15 mouse cellular contexts compared by ENCODE assay signal in the genomic region with DNA sequence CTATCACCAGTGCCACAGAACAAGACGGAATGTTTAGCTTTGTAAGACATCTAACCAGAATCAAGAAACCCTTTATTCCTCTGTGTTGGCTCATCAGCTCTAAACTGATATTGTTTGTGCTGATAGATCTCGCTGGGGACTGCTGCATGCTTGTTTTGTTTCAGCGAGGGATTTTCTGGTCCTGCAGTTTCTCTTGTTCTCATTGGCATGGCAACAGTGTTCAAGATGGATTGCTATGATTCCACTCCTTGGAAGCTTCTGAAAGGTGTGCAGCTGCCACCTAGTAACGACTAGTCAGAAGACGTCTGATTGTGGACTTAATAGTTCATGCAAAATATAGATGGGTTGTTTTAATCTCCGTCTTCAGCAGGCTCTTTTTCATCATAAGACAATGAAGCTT.
DNase-seq lines count a peak whose midpoint lies in the region; ATAC-seq lines count a peak whose summit lies in the region.
"Had no signal": no experiment of that assay in that cellular context is flagged by ENCODE, and none has a peak within 500 bp of the region (broad histone marks: within the 10 kb centered on the region; RNA-seq: fewer than 3 reads in every experiment).

No protein-coding gene starts in this region.

- WGBS in neural tube, embryonic 11.5 days = 42% methylated on average over 6 of the region's 6 CpGs
- WGBS in forebrain, embryonic 16.5 days = 10% methylated on average over 6 of the region's 6 CpGs
- WGBS in neural tube, embryonic 15.5 days = 18% methylated on average over 6 of the region's 6 CpGs

- no peak for ATAC-seq in neural tube, embryonic 11.5 days (ENCODE audit: insufficient read depth, low FRiP score, low TSS enrichment)
- ATAC-seq in forebrain, embryonic 16.5 days = 0 out of 2 replicates have a peak, but pooled peaks have one; percentile 38
- no peak for ATAC-seq in neural tube, embryonic 15.5 days (ENCODE audit: low FRiP score)
- ATAC-seq in monocyte, adult 5-6 weeks (replicated peaks; ENCODE audit: insufficient number of reproducible peaks, low FRiP score, low TSS enrichment, poor library complexity, severe bottlenecking) = no peak
- ATAC-seq: CD4-positive, CD25-positive, alpha-beta regulatory T cell, adult 4 months had no signal

- no peak overlapping the region for H3K27ac ChIP-seq in neural tube, embryonic 11.5 days (ENCODE audit: low read depth, low read length)
- no peak overlapping the region for H3K27ac ChIP-seq in forebrain, embryonic 16.5 days (ENCODE audit: low read length)
- H3K27ac ChIP-seq in neural tube, embryonic 15.5 days (replicated peaks) = no peak overlapping the region
- H3K27ac ChIP-seq: heart, adult 2 months; stomach, postnatal 0 days had no signal

- H3K27me3 ChIP-seq in neural tube, embryonic 11.5 days (ENCODE audit: control insufficient read depth, insufficient read depth, low read length) = no peaks in the 10 kb centered on the region
- no peaks in the 10 kb centered on the region for H3K27me3 ChIP-seq in forebrain, embryonic 16.5 days (replicated peaks; ENCODE audit: control insufficient read depth, insufficient read depth, low read length)
- no peaks in the 10 kb centered on the region for H3K27me3 ChIP-seq in neural tube, embryonic 15.5 days (replicated peaks)
- H3K27me3 ChIP-seq: megakaryocyte, embryonic 14.5 days had no signal

- H3K36me3 ChIP-seq in neural tube, embryonic 11.5 days (ENCODE audit: control insufficient read depth, insufficient read depth, low read length) = no peaks in the 10 kb centered on the region
- no peaks in the 10 kb centered on the region for H3K36me3 ChIP-seq in forebrain, embryonic 16.5 days (ENCODE audit: control insufficient read depth, insufficient read depth)
- no peaks in the 10 kb centered on the region for H3K36me3 ChIP-seq in neural tube, embryonic 15.5 days

- no peak overlapping the region for H3K9ac ChIP-seq in neural tube, embryonic 11.5 days (ENCODE audit: low read length)
- H3K9ac ChIP-seq in forebrain, embryonic 16.5 days (replicated peaks; ENCODE audit: low read depth, low read length) = no peak overlapping the region
- no peak overlapping the region for H3K9ac ChIP-seq in neural tube, embryonic 15.5 days (replicated peaks)

- peak; percentile 11 for DNase-seq in neural tube, embryonic 11.5 days (ENCODE audit: low spot score)
- DNase-seq in neural tube, embryonic 10.5 days (ENCODE audit: extremely low spot score, low spot score) = no peak
- DNase-seq in layer of hippocampus, postnatal 14 days (ENCODE audit: low spot score in 2 of 2) = peak; percentile 6 to 11
- no peak for DNase-seq in lung, postnatal 25 days (ENCODE audit: low spot score)
- DNase-seq: cerebellum, postnatal 14 days; heart, adult 2 months; kidney, adult 2 months; kidney, postnatal 4 days; left cerebral cortex, postnatal 4 days had no signal

- no peaks in the 10 kb centered on the region for H3K4me1 ChIP-seq in neural tube, embryonic 11.5 days (ENCODE audit: control insufficient read depth, insufficient read depth, low read length)
- peaks cover 4% of the 10 kb centered on the region for H3K4me1 ChIP-seq in forebrain, embryonic 16.5 days (replicated peaks; ENCODE audit: control insufficient read depth, insufficient read depth, low read length)
- 0 out of 2 replicates have a peak, but pooled peaks cover 5% of the 10 kb centered on the region for H3K4me1 ChIP-seq in neural tube, embryonic 15.5 days
- H3K4me1 ChIP-seq: megakaryocyte, embryonic 14.5 days had no signal

- no peak overlapping the region for H3K4me3 ChIP-seq in neural tube, embryonic 11.5 days (ENCODE audit: low read depth, low read length)
- no peak overlapping the region for H3K4me3 ChIP-seq in forebrain, embryonic 16.5 days (replicated peaks; ENCODE audit: low read length)
- H3K4me3 ChIP-seq in neural tube, embryonic 15.5 days (replicated peaks) = no peak overlapping the region
- H3K4me3 ChIP-seq: heart, adult 2 months; megakaryocyte, embryonic 14.5 days had no signal

- no peak overlapping the region for H3K4me2 ChIP-seq in neural tube, embryonic 11.5 days (ENCODE audit: low read depth)
- H3K4me2 ChIP-seq in forebrain, embryonic 16.5 days (ENCODE audit: low read length) = no peak overlapping the region
- 0 out of 2 replicates have a peak overlapping the region, but pooled peaks have one; percentile 19 for H3K4me2 ChIP-seq in neural tube, embryonic 15.5 days

- H3K9me3 ChIP-seq in neural tube, embryonic 11.5 days (ENCODE audit: control insufficient read depth, low read length) = no peaks in the 10 kb centered on the region
- no peaks in the 10 kb centered on the region for H3K9me3 ChIP-seq in forebrain, embryonic 16.5 days (ENCODE audit: control insufficient read depth, low read length)
- H3K9me3 ChIP-seq in neural tube, embryonic 15.5 days (replicated peaks) = no peaks in the 10 kb centered on the region

Comparison
In these comparisons a context has a peak if more than half of its experiments do, and no peak if none do; other contexts are left out.
1. DNase-seq: peak in neural tube, embryonic 11.5 days (single experiment) and layer of hippocampus, postnatal 14 days (2 of 2); none in neural tube, embryonic 10.5 days (single experiment) and lung, postnatal 25 days (single experiment).